Mouse (Mus musculus): ENCODE measurements at regions not wholly inside any gene's neighbourhood (a gene's known extent, or its start where the extent isn't known, plus 50 kb on each side); places are given as distances from the start of the nearest gene placed in this dataset.

DNA sequence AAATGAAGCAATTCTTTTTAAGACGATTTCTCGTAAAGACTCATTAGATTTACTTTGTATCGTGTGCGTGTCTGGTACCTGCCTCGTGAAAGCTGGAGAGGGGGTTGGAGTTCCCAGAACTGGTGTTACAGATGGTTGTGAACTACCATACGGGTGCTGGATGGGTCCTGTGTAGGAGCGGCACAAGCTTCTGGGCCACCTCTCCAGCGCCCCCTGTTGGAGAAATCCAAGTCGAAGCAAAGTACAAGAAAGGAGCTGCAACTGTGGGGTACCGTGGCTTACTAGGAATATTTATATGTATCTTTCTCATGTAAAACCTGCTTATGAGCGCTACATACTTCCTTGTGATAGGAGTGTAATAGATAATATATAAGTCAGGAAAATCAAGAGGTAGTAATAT is 281.3 kb downstream of the Hhipl2 start:
- TF ChIP-seq MYOD1 (IDR thresholded peaks at IDR 0.05; ENCODE audit: control insufficient read depth in 1 of 3, insufficient read length in 2 of 3, low read depth in 2 of 3) (no peak), POLR2AphosphoS2 (IDR thresholded peaks at IDR 0.05; ENCODE audit: insufficient read length, low read depth) (no peak), POLR2A (IDR thresholded peaks at IDR 0.05; ENCODE audit: insufficient read length, low read depth) (no peak), MYOG (IDR thresholded peaks at IDR 0.05; ENCODE audit: control insufficient read depth in 1 of 3, insufficient read depth in 1 of 3, insufficient read length in 2 of 3, low read depth in 2 of 3) (no peak), MAX (IDR thresholded peaks at IDR 0.05; ENCODE audit: low read depth) (no peak), REST (IDR thresholded peaks at IDR 0.05; ENCODE audit: insufficient read depth, insufficient read length) (no peak), E2F4 (IDR thresholded peaks at IDR 0.05; ENCODE audit: insufficient read depth) (no peak), TCF12 (IDR thresholded peaks at IDR 0.05; ENCODE audit: insufficient read depth, poor library complexity, severe bottlenecking) (no peak), USF1 (IDR thresholded peaks at IDR 0.05; ENCODE audit: low read depth) (no peak), SRF (IDR thresholded peaks at IDR 0.05; ENCODE audit: control insufficient read depth, insufficient read length, low read depth) (no peak), TCF3 (IDR thresholded peaks at IDR 0.05; ENCODE audit: insufficient read length, low read depth) (no peak), CEBPB (IDR thresholded peaks at IDR 0.05; ENCODE audit: insufficient read depth, poor library complexity, severe bottlenecking) (no peak)
